Mouse (Mus musculus): ENCODE measurements at regions not wholly inside any gene's neighbourhood (a gene's known extent, or its start where the extent isn't known, plus 50 kb on each side); places are given as distances from the start of the nearest gene placed in this dataset.

- DNase-seq (ENCODE audit: low spot score): peak; percentile 44
- H3K27ac ChIP-seq (ENCODE audit: low read depth): no peak overlapping the region
- no peak for ATAC-seq (replicated peaks; ENCODE audit: low FRiP score, low TSS enrichment, low read depth)
- WGBS: 61% methylated on average over 4 of the region's 4 CpGs
- H3K4me1 ChIP-seq (replicated peaks; ENCODE audit: control insufficient read depth, insufficient read depth, low read length): no peaks in the 10 kb centered on the region
- H3K4me3 ChIP-seq (ENCODE audit: low read depth, low read length): no peak overlapping the region
- H3K4me2 ChIP-seq (ENCODE audit: low read length): no peak overlapping the region
- peaks cover 6% of the 10 kb centered on the region; the same call in 1 of the 2 replicates for H3K9me3 ChIP-seq (ENCODE audit: control insufficient read depth, low read length)
- no peak overlapping the region for H3K9ac ChIP-seq (ENCODE audit: low read length)
- H3K27me3 ChIP-seq (replicated peaks; ENCODE audit: control insufficient read depth, insufficient read depth, low read length): no peaks in the 10 kb centered on the region
- no peaks in the 10 kb centered on the region for H3K36me3 ChIP-seq (ENCODE audit: control insufficient read depth, insufficient read depth, low read length)
Measured at GRCm38 (mm10) chr7:68651418-68651817, 97.6 kb downstream of the Arrdc4 start.

DNA sequence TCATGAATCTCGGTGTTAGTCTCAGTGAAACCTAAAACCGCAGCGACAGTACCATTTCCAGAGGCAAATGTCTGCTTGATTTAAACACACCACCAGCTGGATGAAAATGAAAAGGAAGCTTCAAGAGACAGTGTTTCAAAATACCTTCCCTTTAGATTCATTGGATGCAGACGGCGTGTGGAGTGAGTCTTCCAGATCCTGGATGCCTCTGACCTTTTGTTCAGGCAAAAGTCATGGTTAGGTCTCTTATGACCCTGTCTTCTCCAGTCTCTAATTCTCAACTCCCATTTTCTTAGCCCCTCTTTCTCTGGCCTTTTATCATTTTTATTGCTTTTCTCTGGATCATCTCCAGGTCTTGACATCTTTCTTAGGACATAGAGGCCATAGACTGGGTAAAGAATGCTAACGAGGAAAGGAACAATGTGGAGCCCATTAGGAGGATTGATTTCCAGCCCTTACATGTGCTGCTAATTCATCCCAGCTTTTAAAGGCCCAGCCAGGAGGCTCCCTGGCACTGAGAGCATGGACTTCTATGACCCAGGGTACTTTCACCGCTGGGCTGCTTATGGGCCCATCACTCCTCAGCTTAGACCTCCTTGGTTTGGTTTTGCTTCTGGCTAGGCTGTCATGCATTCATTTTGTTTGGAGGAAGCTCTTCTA, 111.4 kb downstream of the Arrdc4 start:
- no peaks in the 10 kb centered on the region for H3K27me3 ChIP-seq (replicated peaks; ENCODE audit: control insufficient read depth, insufficient read depth, low read length)
- 58% methylated on average over 7 of the region's 7 CpGs for WGBS
- no peak overlapping the region for H3K9ac ChIP-seq (ENCODE audit: low read length)

GRCm38 (mm10) chr7:68621080-68621479, 128.0 kb downstream of the Arrdc4 start:
- DNase-seq (ENCODE audit: low spot score): no peak
- no peak for ATAC-seq (replicated peaks; ENCODE audit: low FRiP score, low TSS enrichment, low read depth)
- Histone ChIP-seq H3K9ac (ENCODE audit: low read length) (no peak overlapping the region), H3K36me3 (ENCODE audit: control insufficient read depth, insufficient read depth, low read length) (no peaks in the 10 kb centered on the region), H3K27ac (ENCODE audit: low read depth) (no peak overlapping the region), H3K4me2 (ENCODE audit: low read length) (no peak overlapping the region), H3K4me1 (replicated peaks; ENCODE audit: control insufficient read depth, insufficient read depth, low read length) (no peaks in the 10 kb centered on the region), H3K27me3 (replicated peaks; ENCODE audit: control insufficient read depth, insufficient read depth, low read length) (no peaks in the 10 kb centered on the region), H3K9me3 (ENCODE audit: control insufficient read depth, low read length) (no peaks in the 10 kb centered on the region), H3K4me3 (ENCODE audit: low read depth, low read length) (no peak overlapping the region)
- 89% methylated on average over 3 of the region's 3 CpGs for WGBS

More for the DNA sequence above, 111.4 kb downstream of the Arrdc4 start:
- Histone ChIP-seq H3K4me1 (replicated peaks; ENCODE audit: control insufficient read depth, insufficient read depth, low read length) (peaks cover 3% of the 10 kb centered on the region; the same call in 1 of the 2 replicates), H3K36me3 (ENCODE audit: control insufficient read depth, insufficient read depth, low read length) (no peaks in the 10 kb centered on the region), H3K4me3 (ENCODE audit: low read depth, low read length) (no peak overlapping the region), H3K9me3 (ENCODE audit: control insufficient read depth, low read length) (no peaks in the 10 kb centered on the region), H3K4me2 (ENCODE audit: low read length) (no peak overlapping the region), H3K27ac (ENCODE audit: low read depth) (no peak overlapping the region)
- ATAC-seq (replicated peaks; ENCODE audit: low FRiP score, low TSS enrichment, low read depth) (no peak), DNase-seq (ENCODE audit: low spot score) (peak; percentile 23)

DNA sequence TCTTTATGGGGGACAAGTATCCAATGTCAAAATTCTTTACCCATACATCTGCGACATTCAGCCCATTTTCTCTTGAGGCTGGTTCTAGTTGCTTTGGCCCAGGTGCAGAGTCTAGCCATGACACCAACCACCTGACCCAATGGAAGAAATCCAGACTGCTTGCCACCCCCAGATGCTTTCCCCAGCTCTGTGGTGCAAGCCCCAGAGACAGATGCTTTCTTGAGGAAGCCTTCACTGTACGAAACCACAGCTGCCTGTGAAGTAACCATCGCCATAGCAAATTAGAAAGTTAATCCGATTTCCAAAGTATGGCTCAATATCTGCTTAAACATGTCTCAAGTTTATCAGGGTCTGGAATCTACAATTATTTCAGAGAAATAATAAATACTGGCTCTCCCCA, 138.5 kb downstream of the Arrdc4 start:
- Histone ChIP-seq H3K4me2 (ENCODE audit: low read length) (no peak overlapping the region), H3K4me3 (ENCODE audit: low read depth, low read length) (no peak overlapping the region), H3K9ac (ENCODE audit: low read length) (no peak overlapping the region), H3K9me3 (ENCODE audit: control insufficient read depth, low read length) (no peaks in the 10 kb centered on the region), H3K27ac (ENCODE audit: low read depth) (no peak overlapping the region), H3K27me3 (replicated peaks; ENCODE audit: control insufficient read depth, insufficient read depth, low read length) (no peaks in the 10 kb centered on the region), H3K4me1 (replicated peaks; ENCODE audit: control insufficient read depth, insufficient read depth, low read length) (no peaks in the 10 kb centered on the region), H3K36me3 (ENCODE audit: control insufficient read depth, insufficient read depth, low read length) (no peaks in the 10 kb centered on the region)
- ATAC-seq (replicated peaks; ENCODE audit: low FRiP score, low TSS enrichment, low read depth) (no peak), DNase-seq (ENCODE audit: low spot score) (no peak)
- 87% methylated on average over 4 of the region's 4 CpGs for WGBS

DNA sequence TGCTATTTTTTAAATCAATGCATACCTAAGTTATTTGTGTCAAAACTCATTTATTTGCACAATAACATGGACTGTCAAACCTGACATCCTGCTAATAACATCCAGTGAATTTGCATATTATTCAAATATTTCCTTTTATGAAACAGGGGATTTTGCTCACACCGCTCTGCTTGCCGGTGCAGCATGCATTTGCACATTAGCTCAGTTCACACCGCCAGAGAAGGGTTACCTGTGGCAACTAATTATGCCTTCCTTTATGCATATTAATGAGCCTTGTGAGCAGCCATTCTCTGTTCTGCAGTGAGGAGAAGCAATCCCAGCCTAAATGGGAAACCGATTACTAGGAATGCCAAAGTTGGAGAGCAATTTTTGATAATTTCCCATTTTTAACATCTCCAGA, 141.9 kb downstream of the Arrdc4 start:
- Histone ChIP-seq H3K27ac (ENCODE audit: low read depth) (no peak overlapping the region), H3K4me1 (replicated peaks; ENCODE audit: control insufficient read depth, insufficient read depth, low read length) (no peaks in the 10 kb centered on the region), H3K9me3 (ENCODE audit: control insufficient read depth, low read length) (no peaks in the 10 kb centered on the region), H3K36me3 (ENCODE audit: control insufficient read depth, insufficient read depth, low read length) (no peaks in the 10 kb centered on the region), H3K4me2 (ENCODE audit: low read length) (no peak overlapping the region), H3K27me3 (replicated peaks; ENCODE audit: control insufficient read depth, insufficient read depth, low read length) (no peaks in the 10 kb centered on the region), H3K4me3 (ENCODE audit: low read depth, low read length) (no peak overlapping the region), H3K9ac (ENCODE audit: low read length) (no peak overlapping the region)
- no peak for DNase-seq (ENCODE audit: low spot score)
- no peak for ATAC-seq (replicated peaks; ENCODE audit: low FRiP score, low TSS enrichment, low read depth)
- WGBS: 81% methylated on average over 4 of the region's 4 CpGs

DNA sequence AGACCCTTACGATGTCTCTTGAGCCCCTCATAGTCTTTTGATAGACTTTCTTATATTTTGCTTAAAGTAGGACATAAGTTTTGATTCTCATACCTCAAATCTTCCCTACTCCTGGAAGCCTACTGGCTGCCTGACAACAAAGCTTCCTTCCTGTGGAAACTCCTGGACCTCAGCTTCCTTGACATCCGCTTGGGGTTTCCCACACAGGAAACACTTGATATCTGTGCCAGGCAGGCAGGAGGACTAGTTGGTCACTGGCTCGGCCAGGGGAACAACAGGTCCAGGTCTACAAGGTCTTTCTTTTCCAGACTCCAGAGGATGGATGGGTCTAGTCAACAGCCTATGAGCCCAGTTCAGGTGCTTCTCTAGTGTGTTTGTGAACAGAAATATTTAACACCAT, 142.8 kb downstream of the Arrdc4 start:
- Histone ChIP-seq H3K27ac (ENCODE audit: low read depth) (no peak overlapping the region), H3K4me2 (ENCODE audit: low read length) (no peak overlapping the region), H3K27me3 (replicated peaks; ENCODE audit: control insufficient read depth, insufficient read depth, low read length) (no peaks in the 10 kb centered on the region), H3K9me3 (ENCODE audit: control insufficient read depth, low read length) (no peaks in the 10 kb centered on the region), H3K4me3 (ENCODE audit: low read depth, low read length) (no peak overlapping the region), H3K9ac (ENCODE audit: low read length) (no peak overlapping the region), H3K4me1 (replicated peaks; ENCODE audit: control insufficient read depth, insufficient read depth, low read length) (no peaks in the 10 kb centered on the region), H3K36me3 (ENCODE audit: control insufficient read depth, insufficient read depth, low read length) (no peaks in the 10 kb centered on the region)
- DNase-seq (ENCODE audit: low spot score) (no peak), ATAC-seq (replicated peaks; ENCODE audit: low FRiP score, low TSS enrichment, low read depth) (no peak)
- 79% methylated on average over 3 of the region's 3 CpGs for WGBS

- Histone ChIP-seq H3K4me2 (ENCODE audit: low read length) (no peak overlapping the region), H3K9ac (ENCODE audit: low read length) (no peak overlapping the region), H3K9me3 (ENCODE audit: control insufficient read depth, low read length) (no peaks in the 10 kb centered on the region), H3K4me3 (ENCODE audit: low read depth, low read length) (no peak overlapping the region), H3K27ac (ENCODE audit: low read depth) (no peak overlapping the region), H3K36me3 (ENCODE audit: control insufficient read depth, insufficient read depth, low read length) (no peaks in the 10 kb centered on the region), H3K27me3 (replicated peaks; ENCODE audit: control insufficient read depth, insufficient read depth, low read length) (no peaks in the 10 kb centered on the region), H3K4me1 (replicated peaks; ENCODE audit: control insufficient read depth, insufficient read depth, low read length) (no peaks in the 10 kb centered on the region)
- WGBS: 72% methylated on average over 2 of the region's 2 CpGs
- ATAC-seq (replicated peaks; ENCODE audit: low FRiP score, low TSS enrichment, low read depth) (no peak), DNase-seq (ENCODE audit: low spot score) (no peak)
Measured at GRCm38 (mm10) chr7:68603711-68604110, 145.3 kb downstream of the Arrdc4 start.

DNA sequence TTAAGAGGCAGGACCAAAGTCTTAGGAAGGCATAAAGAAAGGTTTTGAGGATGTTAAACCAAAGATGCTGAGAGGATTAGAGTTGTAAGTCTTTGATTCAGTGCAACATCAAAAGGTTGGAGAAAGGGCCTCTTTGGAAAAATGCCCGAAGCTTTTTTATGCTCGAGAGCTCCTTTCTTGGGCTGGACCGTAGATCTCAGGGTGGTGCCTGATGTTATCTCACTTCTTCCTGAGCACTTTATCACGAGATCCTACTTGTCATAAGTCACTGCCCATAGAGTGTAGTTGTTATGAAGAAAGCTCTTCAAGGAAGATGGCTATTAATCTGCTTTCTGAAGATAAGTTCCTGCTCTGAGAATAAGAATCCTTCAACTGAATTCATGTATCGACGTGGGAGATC, 147.0 kb downstream of the Arrdc4 start:
- H3K27ac ChIP-seq (ENCODE audit: low read depth): no peak overlapping the region
- DNase-seq (ENCODE audit: low spot score) (no peak), ATAC-seq (replicated peaks; ENCODE audit: low FRiP score, low TSS enrichment, low read depth) (no peak)
- no peak overlapping the region for H3K4me2 ChIP-seq (ENCODE audit: low read length)
- no peak overlapping the region for H3K4me3 ChIP-seq (ENCODE audit: low read depth, low read length)
- H3K36me3 ChIP-seq (ENCODE audit: control insufficient read depth, insufficient read depth, low read length): no peaks in the 10 kb centered on the region
- 76% methylated on average over 6 of the region's 6 CpGs for WGBS
- H3K27me3 ChIP-seq (replicated peaks; ENCODE audit: control insufficient read depth, insufficient read depth, low read length): no peaks in the 10 kb centered on the region
- H3K9me3 ChIP-seq (ENCODE audit: control insufficient read depth, low read length): no peaks in the 10 kb centered on the region
- no peaks in the 10 kb centered on the region for H3K4me1 ChIP-seq (replicated peaks; ENCODE audit: control insufficient read depth, insufficient read depth, low read length)
- no peak overlapping the region for H3K9ac ChIP-seq (ENCODE audit: low read length)

DNA sequence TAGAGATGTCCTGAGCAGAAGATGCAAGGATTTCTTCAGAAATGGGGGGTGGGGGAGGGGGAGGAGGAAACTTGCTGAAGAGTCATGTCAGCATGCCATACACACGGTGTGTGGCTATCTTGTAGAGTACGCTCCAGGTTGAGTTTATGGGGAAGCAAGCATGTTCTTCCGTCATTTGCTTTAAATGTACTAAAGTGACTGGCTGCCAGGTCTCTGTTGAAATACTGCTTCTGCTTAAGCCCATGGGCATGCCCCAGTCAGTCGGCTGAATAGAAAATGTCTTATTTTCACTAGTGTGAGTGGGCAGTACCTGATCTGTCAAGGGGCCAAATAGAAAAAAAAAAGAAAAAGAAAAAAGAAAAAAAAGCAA, 155.0 kb downstream of the Arrdc4 start:
- no peak for DNase-seq (ENCODE audit: low spot score)
- no peak overlapping the region for H3K27ac ChIP-seq (ENCODE audit: low read depth)
- 64% methylated on average over 4 of the region's 4 CpGs for WGBS
- no peak overlapping the region for H3K4me2 ChIP-seq (ENCODE audit: low read length)
- no peak for ATAC-seq (replicated peaks; ENCODE audit: low FRiP score, low TSS enrichment, low read depth)
- H3K27me3 ChIP-seq (replicated peaks; ENCODE audit: control insufficient read depth, insufficient read depth, low read length): no peaks in the 10 kb centered on the region
- no peaks in the 10 kb centered on the region for H3K4me1 ChIP-seq (replicated peaks; ENCODE audit: control insufficient read depth, insufficient read depth, low read length)
- no peak overlapping the region for H3K9ac ChIP-seq (ENCODE audit: low read length)
- H3K36me3 ChIP-seq (ENCODE audit: control insufficient read depth, insufficient read depth, low read length): no peaks in the 10 kb centered on the region
- no peaks in the 10 kb centered on the region for H3K9me3 ChIP-seq (ENCODE audit: control insufficient read depth, low read length)
- H3K4me3 ChIP-seq (ENCODE audit: low read depth, low read length): no peak overlapping the region

Measured in intestine, embryonic 14.5 days (tissue).